Mouse (Mus musculus): ENCODE measurements at regions not wholly inside any gene's neighbourhood (a gene's known extent, or its start where the extent isn't known, plus 50 kb on each side); places are given as distances from the start of the nearest gene placed in this dataset.

DNA sequence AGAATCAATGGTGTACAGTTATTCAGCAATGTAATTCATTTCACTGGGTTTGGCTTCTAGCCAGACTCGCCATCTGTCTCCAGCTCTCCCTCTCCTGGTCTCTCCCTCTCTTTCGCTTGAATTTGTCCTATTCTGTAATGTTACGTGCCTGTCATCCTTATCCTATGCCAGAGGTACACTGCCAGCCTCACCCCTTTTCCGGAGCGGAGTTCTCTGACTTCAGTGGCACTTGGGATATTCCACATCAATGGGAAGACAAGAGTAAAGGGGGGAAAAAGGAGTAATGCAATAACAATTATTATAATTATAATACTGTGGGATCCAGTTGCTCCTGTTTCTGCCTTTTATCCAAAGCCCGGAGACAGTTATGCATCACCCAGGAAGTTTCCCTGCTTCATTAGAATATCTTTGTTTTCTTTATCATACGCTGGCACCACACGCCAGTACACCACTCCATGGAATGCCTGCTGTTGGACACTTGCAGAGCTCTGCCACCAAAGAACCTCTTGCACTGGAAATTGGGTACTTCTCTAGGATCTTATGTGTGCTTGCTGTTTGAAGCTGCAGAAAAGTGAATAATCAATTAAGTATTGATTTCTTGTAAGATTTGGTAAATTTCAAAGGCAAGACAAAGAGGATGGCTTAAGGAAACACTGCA is 953.6 kb upstream of the Gm8797 start:
- no peaks in the 10 kb centered on the region for H3K27me3 ChIP-seq (replicated peaks; ENCODE audit: control insufficient read depth, insufficient read depth, low read length)
- no peaks in the 10 kb centered on the region for H3K4me1 ChIP-seq (ENCODE audit: control insufficient read depth, insufficient read depth, low read length)
- H3K4me2 ChIP-seq (ENCODE audit: low read depth, low read length): no peak overlapping the region
- no peak overlapping the region for H3K27ac ChIP-seq (ENCODE audit: low read length)
- no peaks in the 10 kb centered on the region for H3K36me3 ChIP-seq (ENCODE audit: control insufficient read depth, insufficient read depth, low read length)
- 54% methylated on average over 8 of the region's 8 CpGs for WGBS
- no peak overlapping the region for H3K4me3 ChIP-seq (ENCODE audit: low read length)
- no peak overlapping the region for H3K9ac ChIP-seq (ENCODE audit: low read depth, low read length)
- peak; percentile 63 for ATAC-seq
- no peaks in the 10 kb centered on the region for H3K9me3 ChIP-seq (ENCODE audit: control insufficient read depth, low read length)

DNA sequence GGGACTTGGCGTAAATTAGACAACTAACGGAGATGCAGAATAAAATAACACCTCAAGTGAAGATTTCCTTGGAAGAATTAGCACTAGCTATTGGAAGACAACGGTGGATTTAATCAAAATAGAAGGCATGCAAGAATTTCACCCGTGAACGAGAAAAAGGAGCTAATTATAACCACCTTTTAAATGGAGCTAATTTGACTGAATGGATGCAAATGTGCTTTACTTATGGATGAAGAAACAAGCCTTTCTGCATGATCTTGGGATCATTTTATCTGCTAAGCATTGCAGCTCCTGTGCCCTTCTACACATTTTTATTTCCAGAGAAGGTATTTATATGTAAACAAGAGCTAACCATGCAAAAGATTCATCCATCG is 953.1 kb upstream of the Gm8797 start:
- ATAC-seq: no peak
- 78% methylated on average over 6 of the region's 6 CpGs for WGBS

GRCm38 (mm10) chr3:4798366-4798765 is 952.2 kb upstream of the Gm8797 start:
- Histone ChIP-seq H3K4me1 (ENCODE audit: control insufficient read depth, insufficient read depth, low read length) (no peaks in the 10 kb centered on the region), H3K27me3 (replicated peaks; ENCODE audit: control insufficient read depth, insufficient read depth, low read length) (no peaks in the 10 kb centered on the region), H3K9ac (ENCODE audit: low read depth, low read length) (no peak overlapping the region), H3K4me2 (ENCODE audit: low read depth, low read length) (no peak overlapping the region), H3K4me3 (ENCODE audit: low read length) (no peak overlapping the region), H3K9me3 (ENCODE audit: control insufficient read depth, low read length) (no peaks in the 10 kb centered on the region), H3K27ac (ENCODE audit: low read length) (no peak overlapping the region), H3K36me3 (ENCODE audit: control insufficient read depth, insufficient read depth, low read length) (no peaks in the 10 kb centered on the region)
- WGBS: 68% methylated on average over 3 of the region's 3 CpGs
- ATAC-seq: no peak

More for the DNA sequence above, 953.1 kb upstream of the Gm8797 start:
- Histone ChIP-seq H3K4me1 (ENCODE audit: control insufficient read depth, insufficient read depth, low read length) (no peaks in the 10 kb centered on the region), H3K9me3 (ENCODE audit: control insufficient read depth, low read length) (no peaks in the 10 kb centered on the region), H3K4me3 (ENCODE audit: low read length) (no peak overlapping the region), H3K4me2 (ENCODE audit: low read depth, low read length) (no peak overlapping the region), H3K27ac (ENCODE audit: low read length) (no peak overlapping the region), H3K9ac (ENCODE audit: low read depth, low read length) (no peak overlapping the region), H3K36me3 (ENCODE audit: control insufficient read depth, insufficient read depth, low read length) (no peaks in the 10 kb centered on the region), H3K27me3 (replicated peaks; ENCODE audit: control insufficient read depth, insufficient read depth, low read length) (no peaks in the 10 kb centered on the region)

- H3K9ac ChIP-seq (ENCODE audit: low read depth, low read length): no peak overlapping the region
- no peaks in the 10 kb centered on the region for H3K27me3 ChIP-seq (replicated peaks; ENCODE audit: control insufficient read depth, insufficient read depth, low read length)
- H3K9me3 ChIP-seq (ENCODE audit: control insufficient read depth, low read length): no peaks in the 10 kb centered on the region
- no peak overlapping the region for H3K4me3 ChIP-seq (ENCODE audit: low read length)
- H3K36me3 ChIP-seq (ENCODE audit: control insufficient read depth, insufficient read depth, low read length): no peaks in the 10 kb centered on the region
- no peak overlapping the region for H3K4me2 ChIP-seq (ENCODE audit: low read depth, low read length)
- WGBS: 88% methylated on average over 1 of the region's 1 CpGs
- ATAC-seq: no peak
- H3K4me1 ChIP-seq (ENCODE audit: control insufficient read depth, insufficient read depth, low read length): no peaks in the 10 kb centered on the region
- H3K27ac ChIP-seq (ENCODE audit: low read length): no peak overlapping the region
Observed at GRCm38 (mm10) chr3:4834459-4834858, 916.1 kb upstream of the Gm8797 start.

DNA sequence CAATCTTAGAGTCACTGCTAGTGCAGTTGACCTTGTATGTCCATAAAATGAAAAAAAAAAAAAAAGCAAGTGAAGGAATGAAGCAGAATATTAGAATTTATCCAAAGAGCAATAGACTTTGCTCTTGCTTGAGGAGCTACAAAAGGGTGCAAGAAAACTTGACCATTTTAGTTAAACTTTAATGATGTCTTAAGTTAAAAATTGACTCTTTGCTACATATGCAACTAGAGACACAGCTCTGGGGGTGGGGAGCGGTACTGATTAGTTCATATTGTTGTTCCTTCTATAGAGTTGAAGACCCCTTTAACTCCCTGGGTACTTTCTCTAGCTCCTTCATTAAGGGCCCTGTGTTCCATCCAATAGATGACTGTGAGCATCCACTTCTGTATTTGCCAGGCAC is 915.0 kb upstream of the Gm8797 start:
- H3K27ac ChIP-seq (ENCODE audit: low read length): no peak overlapping the region
- 89% methylated on average over 1 of the region's 1 CpGs for WGBS
- H3K27me3 ChIP-seq (replicated peaks; ENCODE audit: control insufficient read depth, insufficient read depth, low read length): no peaks in the 10 kb centered on the region
- no peaks in the 10 kb centered on the region for H3K9me3 ChIP-seq (ENCODE audit: control insufficient read depth, low read length)
- no peaks in the 10 kb centered on the region for H3K36me3 ChIP-seq (ENCODE audit: control insufficient read depth, insufficient read depth, low read length)
- H3K4me3 ChIP-seq (ENCODE audit: low read length): no peak overlapping the region
- no peaks in the 10 kb centered on the region for H3K4me1 ChIP-seq (ENCODE audit: control insufficient read depth, insufficient read depth, low read length)
- no peak overlapping the region for H3K9ac ChIP-seq (ENCODE audit: low read depth, low read length)
- ATAC-seq: no peak
- no peak overlapping the region for H3K4me2 ChIP-seq (ENCODE audit: low read depth, low read length)

DNA sequence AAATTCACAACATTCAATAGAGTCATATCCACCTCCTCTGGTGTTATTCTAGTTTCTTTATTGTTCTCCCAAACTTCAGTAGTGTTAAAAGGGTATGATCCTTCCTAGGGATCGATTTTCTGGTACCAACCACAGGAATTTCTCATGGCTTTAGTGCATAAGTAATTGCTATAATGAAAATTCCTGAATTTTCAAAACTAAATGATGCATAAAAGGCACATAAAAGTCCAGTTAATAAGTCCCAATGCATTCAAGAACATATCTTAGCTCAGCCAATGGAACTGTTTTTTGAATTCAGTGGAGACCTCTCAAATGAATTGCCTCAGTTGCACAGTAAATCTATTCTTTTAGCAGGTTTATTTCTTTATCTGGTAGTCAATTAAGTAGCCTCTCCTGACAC is 913.7 kb upstream of the Gm8797 start:
- Histone ChIP-seq H3K36me3 (ENCODE audit: control insufficient read depth, insufficient read depth, low read length) (no peaks in the 10 kb centered on the region), H3K27ac (ENCODE audit: low read length) (no peak overlapping the region), H3K4me1 (ENCODE audit: control insufficient read depth, insufficient read depth, low read length) (no peaks in the 10 kb centered on the region), H3K9ac (ENCODE audit: low read depth, low read length) (no peak overlapping the region), H3K4me3 (ENCODE audit: low read length) (no peak overlapping the region), H3K27me3 (replicated peaks; ENCODE audit: control insufficient read depth, insufficient read depth, low read length) (no peaks in the 10 kb centered on the region), H3K9me3 (ENCODE audit: control insufficient read depth, low read length) (no peaks in the 10 kb centered on the region), H3K4me2 (ENCODE audit: low read depth, low read length) (no peak overlapping the region)
- ATAC-seq: no peak
- 65% methylated on average over 1 of the region's 1 CpGs for WGBS

DNA sequence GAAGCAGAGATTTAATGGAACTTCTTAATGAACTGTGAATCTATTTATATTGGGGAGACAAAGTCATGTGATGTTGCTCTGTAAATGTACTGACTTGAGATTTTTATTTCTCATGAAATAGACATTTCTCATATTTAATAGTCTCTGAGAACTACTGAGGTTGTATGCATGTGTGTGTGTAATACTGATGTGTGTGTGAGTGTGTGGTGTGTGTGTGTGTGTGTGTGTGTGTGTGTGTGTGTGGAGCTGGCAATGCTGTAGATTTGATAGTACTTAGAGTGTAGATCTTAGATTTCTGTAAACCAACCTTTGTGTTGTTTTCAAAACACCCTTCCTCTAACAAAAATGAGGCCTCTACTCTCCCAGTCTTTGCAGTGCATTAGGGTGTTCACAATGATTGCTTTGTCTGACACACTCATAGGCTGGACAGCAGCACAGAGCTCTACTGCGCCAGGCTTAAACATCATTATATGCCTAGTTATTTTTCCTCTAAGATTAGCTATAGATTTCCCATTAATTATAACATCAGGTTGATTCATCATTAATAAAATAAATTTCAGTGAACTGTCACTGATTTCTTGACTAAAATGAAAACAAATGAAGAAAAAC is 895.5 kb upstream of the Gm8797 start:
- no peak overlapping the region for H3K4me2 ChIP-seq (ENCODE audit: low read depth, low read length)
- H3K27me3 ChIP-seq (replicated peaks; ENCODE audit: control insufficient read depth, insufficient read depth, low read length): no peaks in the 10 kb centered on the region
- H3K4me1 ChIP-seq (ENCODE audit: control insufficient read depth, insufficient read depth, low read length): no peaks in the 10 kb centered on the region
- H3K27ac ChIP-seq (ENCODE audit: low read length): no peak overlapping the region
- H3K9ac ChIP-seq (ENCODE audit: low read depth, low read length): no peak overlapping the region
- no peaks in the 10 kb centered on the region for H3K9me3 ChIP-seq (ENCODE audit: control insufficient read depth, low read length)
- 69% methylated on average over 1 of the region's 1 CpGs for WGBS
- H3K36me3 ChIP-seq (ENCODE audit: control insufficient read depth, insufficient read depth, low read length): no peaks in the 10 kb centered on the region
- no peak for ATAC-seq
- no peak overlapping the region for H3K4me3 ChIP-seq (ENCODE audit: low read length)

DNA sequence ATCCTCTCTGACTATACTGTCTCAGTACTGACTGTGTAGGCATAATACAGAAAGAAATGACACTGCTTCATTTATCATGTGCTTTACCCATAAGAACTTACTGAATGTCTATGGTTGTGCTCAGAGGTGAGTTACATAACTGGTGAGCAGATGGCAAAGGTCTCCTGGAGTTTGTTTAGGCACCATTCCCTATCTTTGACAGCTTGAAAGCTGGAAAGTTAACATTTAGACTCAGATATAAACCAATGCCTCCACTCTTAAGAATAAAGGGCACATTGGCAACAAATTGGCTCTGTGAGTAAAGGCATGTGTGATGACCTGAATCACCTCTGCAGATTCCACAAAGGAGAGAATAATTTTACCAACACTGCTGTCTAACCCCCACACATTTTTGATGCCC is 894.0 kb upstream of the Gm8797 start:
- no peak overlapping the region for H3K4me2 ChIP-seq (ENCODE audit: low read depth, low read length)
- no peak overlapping the region for H3K9ac ChIP-seq (ENCODE audit: low read depth, low read length)
- no peak for ATAC-seq
- no peaks in the 10 kb centered on the region for H3K36me3 ChIP-seq (ENCODE audit: control insufficient read depth, insufficient read depth, low read length)
- H3K27me3 ChIP-seq (replicated peaks; ENCODE audit: control insufficient read depth, insufficient read depth, low read length): no peaks in the 10 kb centered on the region
- H3K27ac ChIP-seq (ENCODE audit: low read length): no peak overlapping the region
- H3K9me3 ChIP-seq (ENCODE audit: control insufficient read depth, low read length): no peaks in the 10 kb centered on the region
- H3K4me1 ChIP-seq (ENCODE audit: control insufficient read depth, insufficient read depth, low read length): no peaks in the 10 kb centered on the region
- no peak overlapping the region for H3K4me3 ChIP-seq (ENCODE audit: low read length)

DNA sequence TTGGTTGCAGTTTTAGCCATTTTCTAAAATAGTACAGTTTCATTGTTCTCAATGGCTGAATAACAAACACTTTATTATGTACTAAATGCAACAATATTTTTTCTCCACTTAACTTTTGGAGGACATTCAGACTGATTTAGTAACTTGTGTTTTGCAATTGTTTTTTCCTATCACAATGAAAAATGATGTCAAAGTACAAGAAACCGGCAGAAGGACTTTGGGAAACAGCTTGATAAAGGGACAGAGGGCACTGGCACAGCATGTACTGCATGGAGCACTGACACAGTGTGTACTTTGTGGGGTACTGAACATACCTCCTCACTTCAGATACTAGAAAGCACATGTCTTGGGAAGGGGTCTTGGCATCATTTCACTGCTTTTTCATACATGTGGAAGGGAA is 884.4 kb upstream of the Gm8797 start:
- Histone ChIP-seq H3K36me3 (ENCODE audit: control insufficient read depth, insufficient read depth, low read length) (no peaks in the 10 kb centered on the region), H3K9me3 (ENCODE audit: control insufficient read depth, low read length) (no peaks in the 10 kb centered on the region), H3K27me3 (replicated peaks; ENCODE audit: control insufficient read depth, insufficient read depth, low read length) (no peaks in the 10 kb centered on the region), H3K27ac (ENCODE audit: low read length) (no peak overlapping the region), H3K4me1 (ENCODE audit: control insufficient read depth, insufficient read depth, low read length) (no peaks in the 10 kb centered on the region), H3K4me3 (ENCODE audit: low read length) (no peak overlapping the region), H3K4me2 (ENCODE audit: low read depth, low read length) (no peak overlapping the region), H3K9ac (ENCODE audit: low read depth, low read length) (no peak overlapping the region)
- WGBS: 59% methylated on average over 1 of the region's 1 CpGs
- ATAC-seq: no peak

DNA sequence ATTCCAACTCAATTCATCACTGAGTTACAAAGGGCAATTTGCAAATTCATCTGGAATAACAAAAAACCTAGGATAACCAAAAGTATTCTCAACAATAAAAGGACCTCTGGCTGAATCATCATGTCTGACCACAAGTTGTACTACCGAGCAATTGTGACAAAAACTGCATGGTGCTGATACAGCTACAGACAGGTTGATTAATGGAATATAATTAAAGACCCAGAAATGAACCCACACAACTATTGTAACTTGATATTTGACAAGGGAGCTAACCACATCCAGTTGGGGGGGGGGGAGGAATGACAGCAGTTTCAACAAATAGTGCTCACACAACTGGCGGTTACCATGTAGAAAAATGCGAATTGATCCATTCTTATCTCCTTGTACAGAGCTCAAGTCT is 864.7 kb upstream of the Gm8797 start:
- H3K9me3 ChIP-seq (ENCODE audit: control insufficient read depth, low read length): no peaks in the 10 kb centered on the region
- ATAC-seq: no peak
- H3K4me1 ChIP-seq (ENCODE audit: control insufficient read depth, insufficient read depth, low read length): no peaks in the 10 kb centered on the region
- H3K27me3 ChIP-seq (replicated peaks; ENCODE audit: control insufficient read depth, insufficient read depth, low read length): no peaks in the 10 kb centered on the region
- H3K36me3 ChIP-seq (ENCODE audit: control insufficient read depth, insufficient read depth, low read length): no peaks in the 10 kb centered on the region
- WGBS: 93% methylated on average over 3 of the region's 3 CpGs
- H3K9ac ChIP-seq (ENCODE audit: low read depth, low read length): no peak overlapping the region
- no peak overlapping the region for H3K4me2 ChIP-seq (ENCODE audit: low read depth, low read length)
- no peak overlapping the region for H3K27ac ChIP-seq (ENCODE audit: low read length)
- H3K4me3 ChIP-seq (ENCODE audit: low read length): no peak overlapping the region

Data from intestine, embryonic 16.5 days (tissue).